Mouse (Mus musculus) embryonic fibroblast, embryonic 13.5 days (primary cell): ENCODE measurements at regions not wholly inside any gene's neighbourhood (a gene's known extent, or its start where the extent isn't known, plus 50 kb on each side); places are given as distances from the start of the nearest gene placed in this dataset.

ENCODE experiments used
- CTCF ChIP-seq: IDR thresholded peaks from 2 replicates; pipeline ENCODE4 v1.5.1; 2011; ENCODE audit warnings: mild to moderate bottlenecking, control low read depth, low read length, moderate library complexity, borderline replicate concordance; ENCODE audit not compliant: insufficient read depth
- POLR2A ChIP-seq: IDR thresholded peaks from 2 replicates; pipeline ENCODE4 v1.6.1; 2011; ENCODE audit warnings: low read depth, mild to moderate bottlenecking, control low read depth, low read length, moderate library complexity

GRCm38 (mm10) chr5:119755782-119756181, 76.7 kb upstream of the Tbx5 start:
- TF ChIP-seq CTCF: no peak
- no peak for TF ChIP-seq POLR2A
